Mouse (Mus musculus): ENCODE measurements around the gene Fahd2a.

GRCm38 (mm10) chr2:127451748-127452147 lies 7.4 kb upstream of the Fahd2a start:
- no peak for TF ChIP-seq CTCF (IDR thresholded peaks at IDR 0.05; ENCODE audit: extremely low read depth, insufficient read length, insufficient replicate concordance, low read depth, low read length)
- TF ChIP-seq POLR2A (IDR thresholded peaks at IDR 0.05; ENCODE audit: low read depth, low read length) = no peak
